Mouse (Mus musculus) ovary, adult 18-20 months (tissue): Measurements from ENCODE around the gene Stx8.
A peak's percentile ranks its signal among the peaks of the same experiment; 100 is the strongest.

Experiments
- DNase-seq: peaks from one replicate; pipeline ENCODE4 v3.0.0; 2022; ENCODE audit warnings: low spot score, mixed read lengths

The Stx8 gene

DNA sequence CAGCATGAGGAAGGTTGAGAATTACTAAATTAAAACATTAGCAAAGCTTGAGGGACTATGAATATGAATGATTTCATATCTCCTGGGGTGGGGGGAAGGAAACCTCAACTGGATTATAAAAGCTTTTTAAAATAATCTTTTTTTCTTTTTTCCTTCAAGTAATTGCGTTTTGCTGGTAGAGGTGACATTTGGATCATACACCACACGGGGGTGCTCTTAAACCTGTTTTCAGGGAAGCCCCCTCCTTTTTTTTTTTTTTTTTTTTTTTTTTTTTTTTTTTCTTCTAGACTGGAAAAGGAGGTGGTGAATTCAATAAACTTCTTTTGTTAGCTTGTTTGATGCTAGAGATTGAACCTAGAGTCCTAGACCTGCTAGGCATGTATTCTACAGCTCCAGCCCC lies 9.3 kb downstream of the Stx8 start:
- DNase-seq: no peak

DNA sequence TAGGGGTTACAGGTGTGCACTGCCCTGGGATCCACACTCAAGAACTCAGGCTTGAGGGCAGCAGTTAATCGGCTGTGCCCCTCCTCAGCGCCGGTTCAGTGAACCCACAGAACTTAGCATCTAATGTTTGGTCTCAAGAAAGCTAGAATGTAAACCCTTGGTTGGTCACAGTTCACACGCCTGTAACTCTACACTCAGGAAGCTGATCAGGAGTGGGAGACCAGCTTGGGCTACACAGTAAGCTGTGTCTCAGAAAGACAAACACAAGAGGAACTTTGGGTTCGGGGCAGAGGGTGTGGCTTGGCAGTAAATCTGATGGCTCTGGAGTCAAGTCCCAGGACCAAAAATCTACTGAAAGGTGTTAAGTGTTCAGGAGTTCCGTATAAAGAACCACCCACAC lies 17.6 kb downstream of the Stx8 start:
- no peak for DNase-seq

DNA sequence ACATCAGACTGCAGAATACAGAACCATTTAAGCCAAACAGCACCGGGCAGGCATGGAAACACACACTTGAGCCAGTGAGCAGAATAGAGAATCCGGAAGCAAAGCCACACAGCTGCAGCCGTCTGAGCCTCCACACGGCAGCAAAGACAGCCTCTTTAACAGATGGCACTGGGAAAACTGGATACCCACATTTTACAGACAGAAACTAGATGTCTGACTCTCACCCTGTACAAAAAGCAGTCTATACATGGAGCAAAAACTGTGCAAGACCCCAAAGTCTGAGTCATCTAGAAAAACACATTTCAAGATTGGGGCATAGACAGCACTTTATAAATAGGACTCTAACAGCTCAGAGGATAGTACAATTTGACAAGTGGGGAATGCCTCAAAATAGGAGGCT lies 25.2 kb downstream of the Stx8 start:
- DNase-seq: no peak

DNA sequence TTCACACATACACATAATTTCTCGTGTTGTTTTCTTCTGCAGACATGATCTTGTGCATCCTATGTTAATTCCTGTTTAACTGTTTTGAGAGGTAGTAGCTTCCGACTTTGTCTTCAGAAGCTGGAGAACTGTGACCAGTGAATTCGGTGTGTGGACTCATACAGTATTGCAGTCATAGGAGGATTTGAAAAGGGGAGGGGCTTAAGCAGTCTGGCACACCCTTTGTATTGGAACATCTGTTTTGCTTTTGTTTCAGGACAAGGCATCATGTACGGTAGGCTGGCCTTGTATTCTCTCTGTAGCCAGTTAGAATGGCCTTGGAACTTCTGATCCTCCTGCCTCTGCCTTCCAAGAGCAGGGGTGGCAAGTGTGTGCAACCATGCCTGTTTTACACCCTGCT lies 30.0 kb downstream of the Stx8 start:
- no peak for DNase-seq

DNA sequence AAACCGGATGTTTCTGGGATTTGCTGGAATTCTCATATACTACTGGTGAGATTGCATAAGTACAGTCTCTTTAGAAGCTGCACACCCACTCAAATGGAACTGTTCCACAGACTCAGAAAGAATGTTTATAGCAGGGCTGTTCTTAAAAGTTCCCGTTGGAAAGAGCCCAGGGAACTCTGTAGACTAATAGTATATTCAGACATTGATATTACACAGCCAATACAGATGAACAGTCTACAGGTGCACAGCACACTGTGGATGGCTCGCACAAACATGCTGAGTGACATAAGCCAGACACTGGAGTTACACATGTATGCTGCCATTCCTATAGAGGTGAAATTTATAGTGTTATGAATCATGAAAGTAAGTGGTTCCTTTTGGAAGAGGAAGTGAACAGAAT lies 32.9 kb downstream of the Stx8 start:
- no peak for DNase-seq

DNA sequence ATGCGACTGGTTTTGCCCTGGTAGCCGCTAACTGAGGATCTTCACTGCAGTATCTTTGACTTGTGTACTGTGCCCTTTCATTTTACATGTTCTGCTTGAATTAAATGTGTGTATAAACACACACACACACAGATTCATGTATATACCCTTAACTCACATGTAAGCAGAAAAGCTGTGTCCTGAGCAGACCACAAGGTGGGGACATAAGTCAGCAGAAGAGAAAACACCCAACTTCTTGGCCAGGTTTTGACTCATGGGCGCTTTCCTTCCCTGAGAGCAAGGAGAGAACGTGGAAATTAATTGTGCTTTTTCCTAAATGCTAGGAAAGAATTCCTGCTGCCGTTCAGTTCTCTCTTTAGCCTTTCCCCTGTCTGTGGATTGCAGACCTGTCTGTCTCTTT lies 33.6 kb downstream of the Stx8 start:
- DNase-seq: no peak

DNA sequence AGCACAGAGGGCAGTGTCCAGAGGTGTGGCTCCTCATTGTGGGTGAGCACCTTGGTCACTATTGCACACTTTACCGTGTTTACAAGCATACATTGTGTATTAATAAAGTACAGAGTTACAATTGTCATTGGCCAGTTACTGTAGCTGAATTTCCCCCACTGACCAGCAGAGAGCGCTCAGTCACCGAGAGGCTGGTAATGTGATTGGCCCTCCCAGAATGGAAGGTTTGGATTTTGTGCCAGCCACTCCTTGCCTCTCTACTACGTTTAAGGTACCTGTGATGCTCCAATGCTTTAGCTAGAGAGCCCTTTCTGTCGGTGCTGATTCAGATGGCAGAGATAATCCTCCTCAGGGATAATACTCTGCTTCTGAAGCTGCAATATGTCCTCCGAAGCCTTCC lies 38.2 kb downstream of the Stx8 start:
- DNase-seq: peak; percentile 13

DNA sequence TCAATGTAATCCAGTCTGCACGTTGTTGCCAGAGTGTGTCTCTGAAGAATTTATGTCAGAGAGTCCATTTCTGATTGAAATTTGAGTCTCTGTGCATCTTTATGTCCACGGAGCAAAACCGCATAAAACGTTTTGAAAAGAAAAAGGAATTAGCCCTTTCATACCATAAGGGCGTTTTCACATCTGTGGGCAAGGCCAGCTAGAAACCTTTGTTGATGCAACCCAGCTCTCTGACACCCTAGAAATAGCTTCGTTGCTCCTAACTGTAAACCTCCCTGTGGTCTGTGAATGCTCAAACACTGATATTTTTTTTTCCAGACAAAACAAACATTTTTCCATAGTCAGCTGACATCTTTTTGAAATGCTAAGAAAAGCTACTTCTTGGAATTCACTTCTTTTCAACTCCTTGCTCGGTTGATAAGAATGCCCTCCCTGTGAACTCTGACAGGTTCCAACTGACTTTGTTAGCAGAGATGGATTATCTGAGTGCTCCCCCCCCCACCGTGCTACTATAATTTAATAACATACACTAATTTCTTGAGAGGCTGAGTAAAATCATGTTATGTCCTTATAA lies 40.3 kb downstream of the Stx8 start:
- no peak for DNase-seq

DNA sequence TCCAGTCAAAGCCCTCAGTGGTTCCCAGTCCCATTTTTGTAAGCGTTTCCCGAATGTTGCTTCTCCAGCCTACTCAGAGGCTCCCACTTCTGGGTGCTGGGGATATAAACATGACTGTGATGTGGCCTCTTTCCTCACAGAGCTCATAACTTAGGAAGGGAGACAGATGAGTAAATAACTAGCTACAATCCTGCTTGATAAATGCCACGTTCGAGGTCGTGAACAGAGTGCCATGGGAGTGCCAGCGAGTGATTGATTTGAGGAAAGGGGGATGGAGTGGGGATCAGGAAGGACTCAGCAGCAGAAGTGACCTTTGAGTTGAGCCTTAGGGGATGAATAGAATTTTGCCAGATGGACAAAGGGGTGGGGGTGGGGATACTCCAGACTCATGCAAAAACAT lies 41.7 kb downstream of the Stx8 start:
- no peak for DNase-seq

DNA sequence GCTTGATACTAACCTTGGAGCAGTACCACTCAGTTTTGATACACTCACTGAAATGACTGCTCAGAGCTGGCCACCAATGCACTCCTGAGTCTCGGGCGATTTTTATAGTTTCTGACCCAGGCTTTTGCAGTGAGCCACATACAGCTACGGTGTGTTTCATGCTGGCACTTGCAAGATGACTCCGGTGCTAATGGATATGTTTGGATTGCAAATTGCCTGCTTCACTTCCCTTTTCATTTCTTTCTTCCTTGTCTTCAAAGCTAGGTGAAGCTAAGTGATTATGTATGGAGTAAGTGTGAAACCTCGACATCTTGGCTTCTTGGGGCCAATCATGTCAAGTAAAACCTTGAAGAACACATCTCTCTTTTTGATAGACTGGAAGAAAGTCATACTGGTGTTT lies 43.4 kb downstream of the Stx8 start:
- DNase-seq: no peak

DNA sequence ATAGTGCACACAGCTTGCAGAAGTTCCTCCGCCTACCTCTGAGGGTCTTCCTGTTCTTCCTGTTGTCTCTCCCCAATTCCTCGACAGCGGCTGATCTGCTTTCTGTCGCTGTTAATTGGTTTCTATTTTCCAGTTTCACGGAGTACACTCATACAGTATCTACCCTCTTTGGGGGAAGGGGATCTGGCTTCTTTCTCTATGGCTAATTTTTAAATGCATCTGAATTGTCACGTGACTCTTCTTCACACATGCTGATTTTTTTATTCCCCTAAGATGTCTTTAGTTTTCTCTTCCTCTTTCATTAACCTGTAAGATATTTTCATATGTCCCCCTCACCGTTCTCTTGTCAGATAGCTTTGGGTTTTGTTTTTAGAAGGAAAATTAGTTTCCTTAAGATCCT lies 46.2 kb downstream of the Stx8 start:
- DNase-seq: no peak

DNA sequence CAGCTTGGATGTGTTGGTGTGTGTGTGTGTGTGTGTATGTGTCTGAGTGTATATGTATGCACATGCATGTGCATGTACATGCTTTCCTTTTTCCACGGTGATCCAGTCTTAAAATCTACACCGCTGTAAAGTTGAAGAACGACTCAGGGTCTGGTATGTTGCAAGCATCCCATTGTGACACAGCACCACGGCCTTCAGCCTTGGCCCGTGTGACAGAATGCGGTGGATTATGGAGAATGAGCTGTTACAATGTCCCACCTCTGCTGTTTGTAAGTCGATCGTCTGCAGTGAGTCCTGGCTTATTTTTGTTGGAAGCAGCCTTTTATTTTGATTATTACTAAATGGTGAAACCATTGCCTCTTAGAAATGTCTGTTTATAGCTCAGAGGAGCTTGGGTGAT lies 52.2 kb downstream of the Stx8 start:
- DNase-seq: no peak

DNA sequence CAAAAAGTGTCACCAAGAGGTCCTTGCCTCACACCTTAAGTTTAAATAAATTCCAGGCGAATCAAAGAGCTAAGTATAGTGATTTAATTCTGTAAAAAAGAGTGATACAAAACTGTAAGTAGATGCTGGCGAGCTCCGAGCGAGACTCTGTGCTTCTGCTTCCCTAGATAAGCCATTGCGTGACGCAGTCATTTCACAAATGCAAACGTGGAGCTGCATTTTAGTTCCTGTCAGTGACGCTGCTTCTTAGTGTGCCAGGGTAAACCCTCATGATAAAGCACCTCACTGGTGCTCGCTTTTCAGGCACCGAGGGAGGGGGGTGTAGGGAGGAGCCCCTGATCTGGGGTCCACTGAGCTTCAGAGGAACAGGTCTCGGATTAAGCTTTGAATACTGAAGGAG lies 53.2 kb downstream of the Stx8 start:
- no peak for DNase-seq

DNA sequence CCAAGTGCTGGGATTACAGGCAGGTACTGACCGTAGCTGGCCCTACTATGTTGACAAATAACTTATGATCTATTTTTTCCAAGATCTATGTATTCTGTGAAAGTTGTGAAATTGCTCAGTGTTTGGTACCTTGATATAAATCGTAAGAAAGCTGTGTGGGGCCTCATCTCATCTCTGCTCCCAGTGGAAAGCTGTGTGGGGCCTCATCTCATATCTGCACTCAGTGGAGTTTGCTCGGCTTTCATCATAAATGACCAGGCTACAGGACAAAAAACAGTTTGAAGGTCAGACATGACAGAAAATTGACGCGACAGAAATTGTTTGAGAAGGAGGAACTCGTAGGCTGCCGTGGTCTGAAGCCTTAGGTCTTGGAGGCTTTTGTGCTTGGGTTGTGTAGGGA lies 56.0 kb downstream of the Stx8 start:
- no peak for DNase-seq

DNA sequence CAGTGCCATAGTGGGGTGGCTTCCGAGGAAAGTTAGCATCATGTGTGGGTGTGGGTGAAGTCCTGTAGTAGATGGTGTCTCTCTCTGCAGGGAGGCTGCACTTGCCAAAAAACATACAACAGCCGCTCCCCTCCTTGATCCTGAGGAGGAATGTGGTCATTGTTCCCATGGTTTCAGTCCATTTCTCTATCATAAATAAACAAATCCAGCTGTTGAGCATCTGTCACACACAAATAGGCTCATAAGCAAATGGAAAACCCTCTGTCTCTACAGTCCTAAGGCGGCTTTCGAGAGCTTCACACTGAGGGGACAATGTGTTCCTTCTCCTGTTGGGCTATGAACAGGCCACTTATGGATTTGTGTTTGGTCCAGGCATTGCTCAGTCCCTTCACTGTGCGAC lies 56.9 kb downstream of the Stx8 start:
- no peak for DNase-seq

DNA sequence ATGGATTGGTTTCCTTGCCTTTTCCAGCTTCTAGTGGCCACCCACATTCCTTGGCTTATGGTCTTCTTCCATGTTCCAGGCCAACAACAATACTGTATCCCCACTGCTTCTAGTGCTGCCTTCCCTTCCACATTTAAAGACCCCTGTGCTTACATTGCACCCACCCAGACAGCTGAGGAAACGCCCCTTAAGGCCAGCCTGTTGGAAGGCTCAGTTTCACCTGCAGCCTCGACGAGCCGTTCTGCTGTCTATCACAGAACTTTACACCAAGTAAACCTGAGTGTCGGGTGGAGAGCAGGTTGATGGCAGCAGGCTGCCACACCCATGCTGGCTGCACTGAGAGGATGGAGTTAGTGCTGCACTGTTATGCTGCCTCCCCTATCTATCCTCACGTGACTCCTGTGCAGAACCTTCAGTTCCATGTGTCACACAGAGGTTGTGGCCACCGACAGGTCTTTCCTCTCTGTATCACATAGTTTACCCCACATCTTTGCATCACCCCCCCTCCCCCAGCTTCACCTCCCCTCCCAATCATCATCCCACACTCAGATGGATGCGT lies 57.9 kb downstream of the Stx8 start:
- no peak for DNase-seq

DNA sequence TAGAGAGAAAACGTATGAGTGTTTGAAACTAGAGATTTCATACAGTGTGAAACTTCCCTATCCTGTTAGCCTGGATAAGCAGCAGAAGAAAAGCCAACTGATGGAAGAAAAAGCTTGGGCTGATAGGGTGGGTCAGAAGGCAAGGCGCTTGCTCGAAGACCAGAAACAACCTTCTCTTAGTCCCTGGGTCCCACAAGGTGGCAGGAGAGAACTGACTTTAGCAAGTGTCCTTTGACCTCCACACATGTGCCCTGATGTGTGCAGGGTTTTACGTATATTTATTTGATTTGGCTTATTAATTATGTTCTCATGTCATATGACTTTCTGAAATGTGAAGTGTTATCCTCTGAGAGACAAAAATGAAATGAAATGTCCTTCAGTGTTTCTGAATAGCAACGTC lies 60.6 kb downstream of the Stx8 start:
- DNase-seq: no peak

DNA sequence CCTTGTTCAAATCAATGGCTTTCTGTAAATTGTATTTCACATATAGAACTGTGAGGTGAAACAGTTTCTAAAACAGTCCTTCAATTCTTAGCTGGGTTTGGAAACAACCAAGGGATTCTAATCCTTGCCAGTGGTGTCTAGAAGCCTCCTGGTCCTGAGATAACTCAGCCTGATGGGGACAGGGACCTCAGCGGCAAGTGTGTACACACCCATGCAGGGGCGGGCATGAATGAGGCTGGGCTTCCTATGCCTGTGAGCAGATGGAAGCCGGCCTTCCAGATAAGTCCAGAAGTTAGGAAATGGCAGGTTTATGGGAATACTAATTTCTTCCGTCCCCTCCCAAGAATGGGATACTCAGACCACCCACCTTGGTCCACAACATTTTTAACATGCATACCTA lies 63.1 kb downstream of the Stx8 start:
- no peak for DNase-seq

DNA sequence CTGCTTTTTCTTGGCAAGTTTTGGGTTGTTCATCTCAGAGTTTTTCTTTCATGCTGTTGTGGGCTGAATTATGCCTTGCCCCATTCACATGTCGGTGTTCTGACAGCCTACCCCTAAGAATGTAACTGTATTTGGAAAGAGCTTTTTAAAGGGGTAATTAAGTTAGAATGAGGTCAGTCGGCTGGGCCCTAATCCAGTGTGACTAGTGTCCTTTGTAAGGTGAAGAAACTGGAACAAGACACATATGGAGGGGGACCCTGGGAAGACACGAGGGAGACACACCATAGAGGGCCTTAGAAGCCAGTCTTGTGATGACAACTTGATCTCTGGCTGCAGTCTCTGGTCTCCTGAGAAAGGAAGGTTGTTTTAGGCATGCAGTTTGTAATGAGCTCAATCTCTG lies 63.9 kb downstream of the Stx8 start:
- DNase-seq: no peak

DNA sequence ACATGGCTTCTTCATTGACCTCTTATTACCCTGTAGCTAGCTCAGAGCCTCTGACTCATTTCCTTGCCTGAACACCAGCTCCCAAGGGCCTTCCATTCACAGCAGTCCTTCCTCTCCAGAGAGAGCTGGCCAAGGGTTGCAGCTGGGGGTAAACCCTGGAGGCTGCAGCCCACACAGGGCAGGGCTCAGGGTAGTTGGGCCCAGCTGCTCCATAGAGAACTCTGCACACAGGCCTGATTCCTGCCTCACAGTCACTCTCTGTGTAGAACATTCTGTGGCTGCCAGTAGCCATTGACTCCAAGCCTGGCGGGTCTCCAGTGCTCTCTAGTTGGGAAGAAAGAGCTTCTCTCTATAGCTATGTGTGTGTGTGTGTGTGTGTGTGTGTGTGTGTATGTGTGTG lies 64.8 kb downstream of the Stx8 start:
- DNase-seq: no peak

DNA sequence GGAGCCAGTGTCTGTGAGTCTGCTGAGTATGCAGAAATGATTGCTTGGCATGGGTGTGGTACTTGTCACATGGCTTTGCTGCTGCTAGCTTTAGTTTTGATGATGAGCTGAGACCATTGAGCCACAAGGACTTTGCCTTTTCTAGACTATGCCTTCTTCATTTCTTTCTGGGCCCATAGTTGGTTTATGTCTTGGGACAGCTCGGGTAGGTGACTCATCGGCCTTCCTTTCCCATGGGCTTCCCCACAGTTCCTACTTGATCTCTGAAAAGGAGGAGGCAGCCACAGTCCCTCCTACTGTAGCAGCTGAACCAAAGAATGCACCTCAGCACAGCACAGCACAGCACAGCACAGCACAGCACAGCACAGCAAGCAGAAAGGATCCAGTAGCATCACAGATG lies 66.5 kb downstream of the Stx8 start:
- DNase-seq: no peak

DNA sequence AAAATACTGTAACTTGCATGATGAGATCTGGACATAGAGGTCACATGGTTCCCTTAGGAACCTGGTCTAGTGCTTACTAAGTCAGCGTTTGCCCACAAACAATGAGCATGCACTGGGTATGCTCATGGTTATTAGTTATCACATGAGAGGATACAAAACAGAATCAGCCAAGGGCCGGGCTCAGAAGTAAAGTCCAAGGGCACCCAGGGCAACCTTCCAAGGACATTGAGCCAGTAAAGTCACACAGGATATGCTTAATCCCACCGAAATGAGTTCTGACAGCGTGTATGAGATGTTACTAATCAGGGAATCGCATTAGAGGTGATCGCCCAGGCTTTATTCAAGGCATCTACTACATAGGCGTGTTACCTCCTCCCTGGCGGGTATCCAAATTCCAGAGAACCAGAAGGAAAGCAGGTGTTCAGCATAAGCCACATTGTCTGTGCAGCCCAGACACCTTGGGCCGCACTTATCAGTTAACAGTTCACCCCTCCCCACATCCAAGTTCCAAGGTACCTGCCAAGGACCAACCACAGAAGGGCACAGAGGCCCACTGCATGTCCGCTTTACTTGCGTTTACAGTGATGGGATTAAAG lies 67.4 kb downstream of the Stx8 start:
- no peak for DNase-seq

DNA sequence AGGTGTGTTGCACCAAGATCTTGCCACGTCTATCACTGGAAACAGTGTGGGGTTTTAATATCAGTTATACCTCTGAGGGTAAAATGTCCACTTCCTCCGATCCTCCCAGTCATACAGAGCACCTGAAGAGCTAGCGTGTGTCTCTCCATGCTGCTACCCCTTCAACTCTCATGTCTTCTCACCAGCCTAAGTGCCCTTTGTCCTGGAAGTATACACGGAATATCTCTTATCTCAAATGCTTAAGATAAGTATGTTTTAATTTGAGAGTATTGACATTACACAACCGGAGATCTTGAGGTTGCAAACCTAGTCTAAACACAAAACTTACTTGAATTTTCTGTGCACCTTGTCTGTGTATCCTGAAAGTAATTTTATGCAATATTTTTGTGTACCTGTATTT lies 68.4 kb downstream of the Stx8 start:
- DNase-seq: no peak

DNA sequence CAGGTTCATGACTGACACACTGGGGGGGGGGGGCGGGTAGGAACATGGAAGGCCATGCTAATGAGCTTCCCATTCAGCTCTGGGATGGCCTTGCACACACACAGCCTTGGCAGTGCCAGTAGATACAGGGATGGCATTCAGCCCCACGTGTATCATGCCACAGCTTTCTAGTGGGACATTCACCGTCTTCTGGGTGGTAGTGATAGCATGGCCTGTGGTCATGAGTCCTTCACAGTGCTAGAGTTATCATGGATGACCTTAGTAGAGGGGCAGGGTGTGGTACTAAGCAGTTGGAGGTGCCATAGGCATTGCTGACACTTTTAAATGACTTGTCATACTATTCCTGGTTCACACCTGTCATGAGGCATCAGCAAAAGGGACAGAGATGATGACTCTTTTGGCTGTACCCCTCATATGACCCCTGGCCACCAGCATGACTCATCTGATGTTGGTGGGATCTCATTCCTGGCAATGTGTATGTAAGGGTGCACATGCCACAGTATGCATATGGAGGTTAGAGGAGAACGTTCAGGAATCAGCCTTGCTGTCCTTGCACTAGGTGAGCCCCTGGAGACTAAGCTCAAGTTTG lies 69.4 kb downstream of the Stx8 start:
- no peak for DNase-seq
